Mouse (Mus musculus): Measurements from ENCODE around the gene Fkbp5.
"Not testable (repeated sequence)": the region's sequence is repeated elsewhere in the genome, so short reads cannot be mapped to it uniquely, and the experiment has no call there.

The Fkbp5 gene

DNA sequence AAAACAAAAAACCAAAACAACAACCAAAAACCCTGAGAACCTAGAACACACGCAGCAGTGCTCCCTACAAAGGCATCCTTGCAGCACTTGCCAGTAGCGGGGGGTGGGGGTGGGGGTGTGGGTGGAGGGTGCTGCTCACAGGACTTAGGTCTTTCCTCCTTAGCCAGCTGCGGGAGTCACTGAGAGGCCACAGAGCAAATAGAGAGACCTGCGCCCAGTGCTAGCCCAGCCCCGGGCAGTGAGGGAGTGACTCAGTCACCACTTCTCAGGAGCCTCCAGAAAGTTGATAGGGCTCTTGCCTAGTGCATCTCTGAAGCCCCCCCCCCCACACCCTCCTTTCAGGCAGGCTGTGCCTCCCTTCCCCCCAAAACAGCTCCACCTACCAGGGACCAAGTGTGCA, 148.3 kb downstream of the Fkbp5 start:
- no peak for DNase-seq

DNA sequence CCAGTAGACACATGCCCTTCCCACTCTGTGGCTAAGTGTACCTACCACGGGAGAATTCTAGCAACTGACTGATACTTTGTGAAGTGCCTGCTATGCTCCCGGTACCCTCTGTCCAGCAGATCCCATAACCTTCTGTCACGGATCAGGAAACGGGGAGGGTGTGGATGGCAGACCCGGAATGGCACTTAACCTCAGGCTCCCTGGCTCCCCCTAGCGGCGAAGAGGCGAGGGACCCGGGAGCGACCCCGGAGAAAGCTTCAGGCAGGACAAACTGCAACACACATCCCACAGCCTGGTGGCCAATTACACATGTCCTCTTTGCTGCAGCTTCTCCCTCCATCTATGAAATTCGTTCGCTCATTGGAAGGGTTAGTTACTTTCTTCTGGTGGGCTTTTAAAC, 148.9 kb downstream of the Fkbp5 start:
- peak; percentile 91 for DNase-seq

GRCm38 (mm10) chr17:28365122-28365521, 152.2 kb downstream of the Fkbp5 start, which contains the start of gene Tulp1:
Gene Tulp1, minus strand, starts transcription at chr17:28365222.
- DNase-seq, result no peak

GRCm38 (mm10) chr17:28363507-28363906, 153.8 kb downstream of the Fkbp5 start:
- DNase-seq, result peak; percentile 10

DNA sequence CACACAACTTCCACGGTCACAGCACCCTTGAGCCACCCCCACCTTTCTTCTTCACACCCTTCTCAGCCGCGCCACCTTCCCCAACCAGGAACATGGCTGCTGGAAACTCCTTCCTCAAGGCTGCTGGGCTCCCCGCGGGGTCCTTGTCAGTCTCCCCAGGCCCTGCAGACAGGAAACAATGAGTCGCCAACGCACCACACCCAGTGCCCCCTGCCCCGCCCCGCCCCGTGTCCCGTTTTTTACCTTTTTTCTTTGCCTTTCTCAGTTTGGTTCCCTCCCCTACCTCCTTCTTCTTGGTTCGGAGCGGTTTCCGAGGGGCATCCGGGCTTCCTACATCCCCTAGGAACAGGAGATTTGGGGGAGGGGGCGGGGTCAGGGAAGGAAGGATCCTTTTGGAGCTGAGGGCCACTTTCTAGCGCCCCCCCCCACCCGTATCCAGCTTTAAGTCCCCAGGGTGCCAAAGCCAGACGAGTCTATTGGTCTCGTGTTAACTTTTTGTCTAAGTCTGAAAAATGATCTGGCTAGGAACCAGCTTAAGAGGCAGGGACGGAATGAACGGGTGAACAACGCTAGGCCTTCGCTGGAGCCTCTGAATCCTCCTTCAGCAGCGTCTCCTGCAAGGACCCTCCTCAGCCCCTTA, 154.6 kb downstream of the Fkbp5 start:
- no peak for DNase-seq

- DNase-seq, result no peak
These were observed 155.2 kb downstream of the Fkbp5 start for GRCm38 (mm10) chr17:28361921-28362652.

DNA sequence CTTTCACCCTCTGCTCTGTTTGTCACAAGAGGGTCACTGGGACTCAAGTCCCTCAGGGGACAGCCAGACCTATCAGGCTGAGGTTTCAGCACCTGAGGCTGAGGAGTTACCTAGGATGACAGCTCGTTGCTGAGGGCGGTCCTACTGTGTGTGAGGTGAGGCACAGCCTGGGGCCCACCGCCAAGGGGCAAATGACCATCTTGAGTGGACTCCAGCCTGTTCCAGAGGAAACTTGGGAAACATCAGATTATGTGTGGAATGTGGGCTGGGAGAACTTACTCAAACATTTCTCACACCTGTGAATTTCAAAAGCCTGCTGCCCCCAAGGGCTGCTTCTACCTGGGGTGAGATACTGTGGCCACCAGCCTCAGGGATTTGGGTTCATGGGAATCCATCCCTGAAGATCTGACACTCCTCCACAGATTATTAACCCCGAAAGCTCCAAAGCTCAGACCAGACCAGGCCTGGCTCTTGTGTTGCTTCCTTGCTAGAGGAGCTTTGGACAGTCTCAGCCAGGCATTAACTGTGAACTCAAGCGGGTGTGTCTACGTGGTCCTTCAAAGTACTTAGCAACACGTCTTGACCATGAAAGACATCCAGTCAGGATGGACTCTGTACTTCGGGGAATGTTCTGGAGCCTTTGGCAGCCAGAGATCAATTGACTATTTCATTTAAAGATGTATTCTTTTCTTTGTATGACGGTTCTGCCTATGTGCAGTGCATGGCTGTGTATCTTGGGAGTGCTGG, 156.6 kb downstream of the Fkbp5 start:
- DNase-seq, result no peak

DNA sequence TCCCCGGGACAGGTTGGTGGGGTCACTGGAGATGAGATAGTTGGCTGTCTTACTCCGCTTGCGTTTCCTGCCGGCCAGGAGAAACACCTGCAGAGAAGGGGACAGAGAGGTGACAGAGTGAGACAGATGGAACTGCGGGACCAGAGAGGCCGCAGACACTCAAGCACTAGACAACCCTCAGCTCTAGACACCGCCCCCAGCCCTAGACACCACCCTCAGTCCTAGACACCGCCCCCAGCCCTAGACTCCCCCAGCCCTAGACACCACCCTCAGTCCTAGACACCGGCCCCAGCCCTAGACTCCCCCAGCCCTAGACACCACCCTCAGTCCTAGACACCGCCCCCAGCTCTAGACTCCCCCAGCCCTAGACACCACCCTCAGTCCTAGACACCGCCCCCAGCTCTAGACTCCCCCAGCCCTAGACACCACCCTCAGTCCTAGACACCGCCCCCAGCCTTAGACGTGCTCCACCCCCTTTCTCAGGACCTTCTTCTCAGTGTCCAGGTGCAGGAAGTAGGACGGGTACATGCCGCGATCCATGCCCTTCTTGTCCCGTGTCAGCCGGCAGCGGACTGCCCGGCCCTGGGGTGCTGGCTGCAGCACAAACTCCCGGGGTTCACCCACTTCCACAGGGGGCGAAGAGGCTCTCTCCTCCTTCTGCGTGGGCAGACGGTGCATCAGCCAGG, 158.6 kb downstream of the Fkbp5 start:
- not testable (repeated sequence) for DNase-seq

- DNase-seq, result no peak
These were observed 161.5 kb downstream of the Fkbp5 start for GRCm38 (mm10) chr17:28355871-28356270.

DNA sequence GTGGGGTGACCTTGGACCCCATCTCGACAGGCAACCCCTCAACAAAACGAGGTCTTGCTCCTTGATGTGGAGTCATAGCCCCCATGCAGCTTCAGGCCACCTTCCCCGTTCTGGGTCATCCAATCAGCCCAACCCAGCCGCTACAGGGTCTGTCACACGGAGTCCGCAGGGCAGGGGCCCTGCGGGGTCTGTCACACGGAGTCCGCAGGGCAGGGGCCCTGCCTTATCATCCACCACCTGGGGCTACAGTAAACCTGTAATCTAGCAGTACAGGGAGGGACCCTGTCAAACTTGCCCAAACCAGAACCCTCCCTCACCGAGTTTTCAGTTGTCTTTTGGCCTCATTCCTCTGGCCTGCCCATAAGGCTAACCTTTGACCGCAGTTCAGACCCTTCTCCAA, 165.3 kb downstream of the Fkbp5 start:
- DNase-seq, result no peak

- DNase-seq, result peak; percentile 54
These were observed 165.9 kb downstream of the Fkbp5 start for GRCm38 (mm10) chr17:28351353-28351890.

DNA sequence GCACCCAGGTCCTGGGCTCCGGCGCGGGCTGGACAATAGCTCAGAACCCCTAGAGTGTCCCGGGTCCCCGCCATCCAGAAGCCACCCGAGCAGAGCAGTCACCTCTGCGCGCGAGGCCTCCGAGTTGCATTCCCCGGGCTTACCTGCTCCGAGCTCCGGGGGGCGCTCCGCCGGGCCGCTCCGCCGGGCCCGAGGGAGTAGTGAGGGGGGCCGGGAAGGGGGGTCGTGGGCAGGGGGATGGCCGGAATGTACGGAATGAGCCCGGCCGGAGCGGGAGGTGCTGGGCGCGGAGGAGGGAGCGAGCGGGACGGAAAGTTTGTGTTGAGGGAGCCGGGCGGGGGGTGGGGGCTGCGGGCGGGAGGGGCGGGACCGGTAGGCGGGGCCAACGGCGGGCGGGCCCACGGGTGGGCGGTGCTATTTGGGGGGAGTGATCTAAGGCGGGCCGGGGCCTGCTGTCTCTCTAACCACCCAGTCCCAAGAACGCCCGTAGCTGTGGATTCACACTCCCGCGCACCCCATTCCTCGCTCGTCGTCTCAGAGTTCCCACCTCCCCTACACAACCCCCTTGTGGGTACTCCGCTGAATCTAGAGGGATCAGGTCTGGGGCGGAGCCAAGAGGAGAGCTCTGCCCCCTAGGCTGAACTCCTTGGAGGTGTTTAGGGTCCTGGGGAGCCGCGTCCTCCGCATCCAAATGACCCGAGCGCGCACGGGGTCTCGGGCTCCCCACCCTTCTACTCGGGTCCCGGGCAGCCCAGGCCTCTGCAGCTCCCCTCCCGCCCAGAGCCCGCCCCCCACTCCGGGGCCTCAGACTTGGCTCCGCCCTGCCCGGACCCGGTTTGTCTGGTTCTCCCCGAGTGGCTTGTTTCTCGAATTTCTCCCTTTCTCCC, 166.6 kb downstream of the Fkbp5 start, which contains the start of gene Tead3:
Tead3 (minus strand) TSS at position 352 of the 887 bp plus-strand sequence.
- peak; percentile 92 for DNase-seq

DNA sequence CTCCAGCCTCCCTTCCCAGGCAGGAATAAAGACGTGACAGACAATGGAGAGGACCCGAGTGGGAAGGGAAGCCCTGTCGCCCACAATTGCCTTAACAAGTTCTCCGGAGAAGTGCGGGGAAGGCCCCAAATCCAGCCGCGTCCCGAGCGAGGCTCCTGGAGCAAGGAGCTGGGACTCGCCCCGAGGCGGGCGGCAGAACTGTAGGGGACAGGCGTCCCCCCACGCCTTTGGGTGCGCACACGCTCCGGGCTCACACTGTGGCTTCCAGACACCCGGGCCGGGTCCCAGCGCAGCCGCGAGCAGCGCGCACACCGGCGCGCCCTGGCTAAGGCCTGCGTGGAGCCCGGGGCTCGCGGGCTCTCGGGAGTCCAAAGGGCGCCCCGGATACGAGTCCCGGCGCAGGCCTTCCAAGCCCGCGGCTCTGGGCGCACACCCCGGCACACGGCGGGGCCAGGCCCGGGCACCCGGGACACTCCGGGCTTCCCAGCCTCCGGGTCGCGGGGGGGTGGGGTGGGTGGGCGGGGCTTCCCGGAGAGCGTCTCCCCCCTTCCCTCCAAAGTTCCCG, 167.3 kb downstream of the Fkbp5 start:
- DNase-seq, result peak; percentile 77

DNA sequence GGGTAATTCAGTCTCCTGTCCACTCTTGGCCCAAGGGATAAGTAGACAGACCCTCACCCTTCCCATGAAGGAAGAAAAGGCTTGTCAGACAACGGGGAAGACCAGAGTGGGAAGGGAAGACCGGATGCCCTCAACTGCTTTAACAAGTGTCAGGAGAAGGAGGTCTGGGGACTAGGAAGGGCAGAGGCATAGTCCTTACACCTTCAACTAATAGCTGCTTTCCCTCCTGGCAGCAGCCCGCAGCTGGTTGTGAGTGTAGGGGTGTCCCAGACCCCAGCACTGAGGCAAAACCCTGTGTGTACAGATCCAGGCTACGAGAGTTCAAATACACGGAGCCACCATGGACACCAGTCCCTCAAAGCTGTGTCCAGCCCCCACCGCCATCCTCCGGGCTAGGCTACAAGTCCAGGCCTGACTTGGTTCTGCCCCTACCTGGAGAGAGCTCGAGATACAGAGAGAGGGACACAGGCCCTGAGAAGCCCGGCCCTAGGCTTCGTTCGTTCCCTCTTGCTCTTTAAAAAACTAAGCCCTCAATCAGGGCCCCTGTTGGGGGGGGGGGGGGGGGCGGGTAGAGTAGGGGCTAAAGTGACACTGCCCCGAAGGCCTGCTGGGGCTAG, 168.0 kb downstream of the Fkbp5 start:
- no peak for DNase-seq

Measured in kidney, postnatal 10 days (tissue).